Mouse (Mus musculus) C2C12 (cell line): Measurements from ENCODE around the gene Ifnb1. TPM values are rescaled to one million over a fixed set of nuclear protein-coding genes. Genes with fewer than 3 reads are reported as not detected.
"Not testable (repeated sequence)": the region's sequence is repeated elsewhere in the genome, so short reads cannot be mapped to it uniquely, and the experiment has no call there.

Experiments used
- H3K27me3 ChIP-seq: one replicate; pipeline ENCODE4 v1.6.1; 2011; ENCODE audit not compliant: control insufficient read depth, insufficient read depth, insufficient read length
- H3K36me3 ChIP-seq: one replicate; pipeline ENCODE4 v1.6.1; 2011; ENCODE audit not compliant: control insufficient read depth, insufficient read depth
- H3K4me3 ChIP-seq: one replicate; pipeline ENCODE4 v1.5.1; 2011; ENCODE audit warnings: mild to moderate bottlenecking, control low read depth; ENCODE audit not compliant: poor library complexity, insufficient read depth, severe bottlenecking
- H3K79me2 ChIP-seq: one replicate; pipeline ENCODE4 v1.6.1; 2011; ENCODE audit not compliant: control insufficient read depth, insufficient read depth
- H3K79me3 ChIP-seq: one replicate; pipeline ENCODE4 v1.6.1; 2011; ENCODE audit warnings: low read depth, control low read depth
- H3ac ChIP-seq: one replicate; pipeline ENCODE3; 2011; ENCODE audit warnings: low read depth; ENCODE audit not compliant: control insufficient read depth, insufficient read length
- CEBPB ChIP-seq: IDR thresholded peaks from one replicate; pipeline ENCODE4 v1.6.1; 2011; ENCODE audit warnings: low read depth, mild to moderate bottlenecking, control low read depth, moderate library complexity
- CTCF ChIP-seq: IDR thresholded peaks from one replicate; pipeline ENCODE4 v1.5.1; 2011; ENCODE audit not compliant: control insufficient read depth, insufficient read depth, insufficient read length
- FOSL1 ChIP-seq: IDR thresholded peaks from one replicate; pipeline ENCODE4 v1.8.0; 2011; ENCODE audit warnings: mild to moderate bottlenecking, low read length; ENCODE audit not compliant: poor library complexity, insufficient read depth, severe bottlenecking
- MAX ChIP-seq: IDR thresholded peaks from one replicate; pipeline ENCODE4 v1.6.1; 2011; ENCODE audit warnings: mild to moderate bottlenecking, control low read depth
- MYOD1 ChIP-seq: IDR thresholded peaks from one replicate; pipeline ENCODE4 v1.6.1; 2011; ENCODE audit warnings: low read depth; ENCODE audit not compliant: control insufficient read depth, insufficient read length
- MYOG ChIP-seq: IDR thresholded peaks from one replicate; pipeline ENCODE4 v1.6.1; 2011; ENCODE audit not compliant: control insufficient read depth, insufficient read length; ENCODE audit errors: extremely low read depth
- USF1 ChIP-seq: IDR thresholded peaks from one replicate; pipeline ENCODE4 v1.6.1; 2011; ENCODE audit warnings: low read depth, mild to moderate bottlenecking, control low read depth, moderate library complexity
- long read RNA-seq, 2 experiments: library from polyadenylated mRNA; unstranded; transcript quantifications; one replicate each; pipeline ENCODE4 v2.0.0; 2019 to 2020
- polyA plus RNA-seq: library from polyadenylated mRNA; unstranded; fragments of >200 nt; fragmentation: generic; extraction: Trizol; gene quantifications from one replicate; pipeline ENCODE4 v1.2.1, GENCODE M21; 2012; ENCODE audit warnings: missing spikeins

Ifnb1 gene
- not detected for polyA plus RNA-seq
- long read RNA-seq, experiment 1 = 0 reads
- long read RNA-seq, experiment 2 = 0 reads

DNA sequence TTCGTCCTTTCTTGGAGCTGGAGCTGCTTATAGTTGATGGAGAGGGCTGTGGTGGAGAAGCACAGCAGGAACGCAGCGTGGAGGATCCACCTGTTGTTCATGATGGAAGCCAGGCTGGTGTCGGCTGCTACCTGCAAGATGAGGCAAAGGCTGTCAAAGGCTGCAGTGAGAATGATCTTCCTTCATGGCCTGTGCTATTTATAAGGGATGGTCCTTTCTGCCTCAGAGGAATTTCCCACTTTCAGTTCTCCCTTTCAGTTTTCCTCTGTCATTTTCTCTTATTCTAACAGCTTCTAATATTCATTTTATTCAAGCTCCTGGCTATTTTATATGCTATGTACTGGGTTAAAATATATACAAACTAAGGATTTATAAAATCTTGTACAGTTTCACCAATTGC is at the start of gene Ifnb1:
Gene Ifnb1 (minus strand): TSS at position 101 of the 400 bp plus-strand sequence.
- no peak for TF ChIP-seq USF1
- TF ChIP-seq FOSL1 = no peak
- TF ChIP-seq CTCF = no peak
- no peak for TF ChIP-seq MYOG
- no peaks in the 10 kb centered on the region for H3K27me3 ChIP-seq

GRCm38 (mm10) chr4:88571698-88572097 is 49.1 kb upstream of the Ifnb1 start, which contains the start of gene Ifna14:
Gene Ifna14 (minus strand): TSS chr4:88571798.
- no peaks in the 10 kb centered on the region for H3K79me2 ChIP-seq
- H3K4me3 ChIP-seq = no peak within 1 kb of the TSS
- no peaks in the 10 kb centered on the region for H3K36me3 ChIP-seq
- H3ac ChIP-seq = no peak within 1 kb of the TSS
- H3K27me3 ChIP-seq = peaks cover 5% of the 10 kb centered on the region
- no peak for TF ChIP-seq MYOG
- no peak for TF ChIP-seq USF1
- TF ChIP-seq MYOD1 = no peak
- no peaks in the 10 kb centered on the region for H3K79me3 ChIP-seq

More for the DNA sequence above, at the start of gene Ifnb1:
- H3K79me3 ChIP-seq = no peaks in the 10 kb centered on the region
- H3K4me3 ChIP-seq = no peak within 1 kb of the TSS
- H3K36me3 ChIP-seq = no peaks in the 10 kb centered on the region
- H3ac ChIP-seq = no peak within 1 kb of the TSS
- H3K79me2 ChIP-seq = no peaks in the 10 kb centered on the region

GRCm38 (mm10) chr4:88561791-88562190 is 39.2 kb upstream of the Ifnb1 start:
- no peaks in the 10 kb centered on the region for H3K79me2 ChIP-seq
- no peaks in the 10 kb centered on the region for H3K27me3 ChIP-seq
- H3K4me3 ChIP-seq = no peak overlapping the region
- TF ChIP-seq USF1 = no peak
- TF ChIP-seq CEBPB = no peak
- no peak for TF ChIP-seq MYOG
- TF ChIP-seq CTCF = no peak
- no peak for TF ChIP-seq FOSL1
- TF ChIP-seq MYOD1 = no peak
- no peak for TF ChIP-seq MAX
- H3ac ChIP-seq = no peak overlapping the region
- H3K79me3 ChIP-seq = no peaks in the 10 kb centered on the region
- H3K36me3 ChIP-seq = no peaks in the 10 kb centered on the region

DNA sequence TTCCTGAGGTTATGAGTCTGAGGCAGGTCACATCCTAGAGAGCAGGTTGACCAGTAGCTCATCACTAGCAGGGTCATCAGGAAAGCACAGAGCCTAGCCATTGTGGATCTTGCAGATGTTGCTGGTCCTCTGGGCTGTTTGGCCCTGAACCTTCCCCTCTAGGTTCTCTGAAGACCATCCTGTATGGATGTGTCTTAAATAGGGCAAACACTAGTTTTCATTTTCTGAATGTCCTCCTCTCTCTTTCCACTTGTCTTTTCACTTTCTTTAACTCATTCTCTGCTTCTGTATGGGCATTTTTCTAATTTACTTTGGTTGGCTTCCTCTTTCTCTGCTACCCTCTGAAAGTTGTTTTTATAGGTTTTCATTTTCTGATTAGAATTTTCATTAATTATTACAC is 35.6 kb upstream of the Ifnb1 start, which contains the start of gene Ifna15:
Gene Ifna15 (minus strand): TSS at position 101 of the 400 bp plus-strand sequence.
- H3ac ChIP-seq, H3K4me3 ChIP-seq, H3K27me3 ChIP-seq, H3K79me2 ChIP-seq, H3K36me3 ChIP-seq, H3K79me3 ChIP-seq: not testable (repeated sequence)

DNA sequence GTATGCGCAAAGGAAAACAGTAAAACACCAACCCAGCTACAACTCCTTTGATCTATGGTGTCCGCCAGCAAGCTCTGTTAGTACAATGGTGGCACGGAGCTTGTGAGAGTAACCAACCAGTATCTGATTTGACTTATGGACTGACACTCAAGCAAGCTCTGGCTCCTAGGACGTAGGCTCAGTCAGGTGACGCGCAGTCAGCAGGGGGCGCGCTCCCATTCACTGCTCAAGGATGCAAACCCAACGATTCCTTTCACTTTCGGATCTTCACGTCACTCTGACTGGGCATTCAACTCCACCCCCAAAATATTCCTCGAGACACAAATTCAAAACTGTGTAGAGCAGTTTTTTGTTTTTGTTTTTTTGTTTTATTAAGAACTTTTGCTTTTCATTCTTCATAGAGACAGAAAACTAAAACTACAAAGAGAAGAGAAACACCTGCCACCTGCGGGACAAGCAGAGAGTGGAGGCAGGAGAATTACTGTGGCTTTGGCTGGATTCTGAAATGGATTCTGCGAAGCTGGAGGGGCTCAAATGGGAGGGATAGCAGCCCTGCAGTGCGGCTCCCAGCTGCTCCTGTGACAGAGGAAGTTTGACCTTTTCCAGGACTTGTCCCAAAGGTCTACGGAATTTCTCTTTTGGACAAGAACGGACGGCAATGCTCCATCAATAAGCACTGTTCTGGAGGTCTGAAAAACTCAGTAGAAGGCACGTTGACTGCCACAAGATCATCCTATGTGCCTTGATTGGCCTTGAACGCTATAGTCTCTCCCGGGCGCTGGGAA is 27.8 kb upstream of the Ifnb1 start:
- no peaks in the 10 kb centered on the region for H3K27me3 ChIP-seq
- H3K36me3 ChIP-seq = no peaks in the 10 kb centered on the region
- peak overlapping the region; percentile 21 for H3K4me3 ChIP-seq
- H3ac ChIP-seq = peak overlapping the region; percentile 37
- no peaks in the 10 kb centered on the region for H3K79me3 ChIP-seq
- no peaks in the 10 kb centered on the region for H3K79me2 ChIP-seq
- TF ChIP-seq CEBPB = no peak
- no peak for TF ChIP-seq MYOG
- TF ChIP-seq CTCF = peak; percentile 93
- TF ChIP-seq USF1 = peak; percentile 60
- no peak for TF ChIP-seq MYOD1
- TF ChIP-seq MAX = no peak
- no peak for TF ChIP-seq FOSL1

GRCm38 (mm10) chr4:88547986-88548385 is 25.4 kb upstream of the Ifnb1 start:
- no peaks in the 10 kb centered on the region for H3K27me3 ChIP-seq
- H3K36me3 ChIP-seq = no peaks in the 10 kb centered on the region
- no peak overlapping the region for H3ac ChIP-seq
- TF ChIP-seq FOSL1 (no peak), CEBPB (no peak), CTCF (no peak), MYOD1 (no peak), MYOG (no peak), MAX (no peak), USF1 (no peak)
- no peaks in the 10 kb centered on the region for H3K79me2 ChIP-seq
- no peaks in the 10 kb centered on the region for H3K79me3 ChIP-seq
- no peak overlapping the region for H3K4me3 ChIP-seq
